Mouse (Mus musculus) cortical plate, adult 2 months (tissue): ENCODE measurements around the gene Cyp39a1.

Experiments used
- CTCF ChIP-seq: fragments of 200-500 bp; IDR thresholded peaks from 2 replicates; pipeline ENCODE4 v1.5.1; 2011; ENCODE audit warnings: mild to moderate bottlenecking, control low read depth, low read length; ENCODE audit not compliant: insufficient read depth; ENCODE audit errors: extremely low read depth
- POLR2A ChIP-seq: fragments of 200-500 bp; IDR thresholded peaks from 2 replicates; pipeline ENCODE4 v1.6.1; 2011; ENCODE audit warnings: mild to moderate bottlenecking, low read length, control low read depth; ENCODE audit not compliant: insufficient read depth; ENCODE audit errors: extremely low read depth

- no peak for TF ChIP-seq CTCF
- no peak for TF ChIP-seq POLR2A
Measured at GRCm38 (mm10) chr17:43676241-43676640, 9.0 kb downstream of the Cyp39a1 start.
